8 mouse cellular contexts compared by ENCODE assay signal in genomic region chr11:85139581-85140540, GRCm38 (mm10). TPM values are rescaled to one million over a fixed set of nuclear protein-coding genes. Genes with fewer than 3 reads are reported as not detected.
DNase-seq lines count a peak whose midpoint lies in the region; ATAC-seq and TF ChIP-seq lines count a peak whose summit lies in the region.

Usp32 (minus strand) TSS chr11:85140161.

- H3K27ac ChIP-seq in ES-Bruce4 (ENCODE audit: insufficient read depth, low read length) = peak within 1 kb of the TSS; percentile 96
- H3K27ac ChIP-seq in forebrain, embryonic 13.5 days = peak within 1 kb of the TSS; percentile 83
- H3K27ac ChIP-seq in neural tube, embryonic 15.5 days (replicated peaks) = peak within 1 kb of the TSS; percentile 93

- 1% methylated on average over 78 of the region's 94 CpGs for WGBS in forebrain, embryonic 13.5 days
- 1% methylated on average over 70 of the region's 94 CpGs for WGBS in neural tube, embryonic 15.5 days

- H3K36me3 ChIP-seq in ES-Bruce4 (ENCODE audit: control insufficient read depth, insufficient read depth, low read length, poor library complexity, severe bottlenecking) = 0 out of 2 replicates have a peak, but pooled peaks cover 3% of the 10 kb centered on the region
- no peaks in the 10 kb centered on the region for H3K36me3 ChIP-seq in forebrain, embryonic 13.5 days (ENCODE audit: poor library complexity, severe bottlenecking)
- H3K36me3 ChIP-seq in neural tube, embryonic 15.5 days = no peaks in the 10 kb centered on the region

- peak within 1 kb of the TSS; percentile 94 for H3K4me3 ChIP-seq in ES-Bruce4 (ENCODE audit: low read depth, low read length)
- peak within 1 kb of the TSS; percentile 85 for H3K4me3 ChIP-seq in forebrain, embryonic 13.5 days
- peak within 1 kb of the TSS; percentile 86 for H3K4me3 ChIP-seq in neural tube, embryonic 15.5 days (replicated peaks)

- no peaks in the 10 kb centered on the region for H3K27me3 ChIP-seq in ES-Bruce4 (ENCODE audit: control insufficient read depth, insufficient read depth, low read length, poor library complexity, severe bottlenecking)
- no peaks in the 10 kb centered on the region for H3K27me3 ChIP-seq in forebrain, embryonic 13.5 days
- no peaks in the 10 kb centered on the region for H3K27me3 ChIP-seq in neural tube, embryonic 15.5 days (replicated peaks)

- H3K9ac ChIP-seq in ES-Bruce4 (ENCODE audit: low read depth, poor library complexity, severe bottlenecking) = peak within 1 kb of the TSS; percentile 96
- peak within 1 kb of the TSS; percentile 88 for H3K9ac ChIP-seq in forebrain, embryonic 13.5 days
- peak within 1 kb of the TSS; percentile 87 for H3K9ac ChIP-seq in neural tube, embryonic 15.5 days (replicated peaks)

- DNase-seq in heart, postnatal 10 days = peak; percentile 97
- DNase-seq in layer of hippocampus, adult 11-12 months (ENCODE audit: low spot score) = peak; percentile 97
- DNase-seq in lung, adult 18-20 months = peak; percentile 96 to 97
- peak; percentile 98 for DNase-seq in testis, postnatal 14 days (ENCODE audit: low spot score)

- peak; percentile 96 for ATAC-seq in cerebellum, adult (ENCODE audit: insufficient number of reproducible peaks, low FRiP score, low TSS enrichment)
- peak; percentile 97 for ATAC-seq in forebrain, embryonic 13.5 days
- ATAC-seq in neural tube, embryonic 15.5 days (ENCODE audit: low FRiP score) = peak; percentile 97

- no peak for TF ChIP-seq EP300 in ES-Bruce4 (IDR thresholded peaks at IDR 0.05; ENCODE audit: insufficient read depth, low read depth, low read length)

- H3K4me2 ChIP-seq in forebrain, embryonic 13.5 days = peak within 1 kb of the TSS; percentile 66
- H3K4me2 ChIP-seq in neural tube, embryonic 15.5 days = peak within 1 kb of the TSS; percentile 70

- TF ChIP-seq CTCF in ES-Bruce4 (IDR thresholded peaks at IDR 0.05; ENCODE audit: low read depth, low read length) = no peak

- H3K4me1 ChIP-seq in ES-Bruce4 (ENCODE audit: control insufficient read depth, insufficient read depth, low read length) = peaks cover 1% of the 10 kb centered on the region
- peaks cover 23% of the 10 kb centered on the region for H3K4me1 ChIP-seq in forebrain, embryonic 13.5 days
- H3K4me1 ChIP-seq in neural tube, embryonic 15.5 days = peaks cover 20% of the 10 kb centered on the region

- peak; percentile 30 for TF ChIP-seq POLR2A in ES-Bruce4 (IDR thresholded peaks at IDR 0.05; ENCODE audit: insufficient read depth, low read length)

- intact Hi-C loops in heart, postnatal 10 days (cut with DNase I) = no loop called here

- H3K9me3 ChIP-seq in ES-Bruce4 (replicated peaks; ENCODE audit: control insufficient read depth, insufficient read depth, low read length, poor library complexity, severe bottlenecking) = no peaks in the 10 kb centered on the region
- no peaks in the 10 kb centered on the region for H3K9me3 ChIP-seq in forebrain, embryonic 13.5 days (replicated peaks)
- H3K9me3 ChIP-seq in neural tube, embryonic 15.5 days (replicated peaks) = no peaks in the 10 kb centered on the region

RNA-seq across cellular contexts. Expression of gene Usp32, which starts in this region (rescaled TPM):
- polyA plus RNA-seq in ES-Bruce4 (2011; ENCODE audit: insufficient read depth, insufficient read length, low read depth, missing spikeins) = 46.4 and 71.2 TPM in 2 replicates
- 7.8 and 9.0 TPM in 2 replicates for polyA plus RNA-seq in forebrain, embryonic 13.5 days (2015; fragmentation: Nextera tagmentation; extraction: Ambion mirVana)
- 10 to 100 TPM; 22.7 to 23.1 TPM for total RNA-seq in heart, postnatal 10 days (2021)
- polyA plus RNA-seq in neural tube, embryonic 15.5 days (2015; fragmentation: Nextera tagmentation; extraction: Ambion mirVana) = 9.9 and 10.6 TPM in 2 replicates

Comparison
In these comparisons a context has a peak if more than half of its experiments do, and no peak if none do; other contexts are left out.
1. Peak in every context shown above with its lines: DNase-seq, ATAC-seq, H3K4me3 ChIP-seq and H3K27ac ChIP-seq.